In genomic region chr4:118039964-118040363, GRCm38 (mm10) we compare ENCODE assay signal across 20 mouse cellular contexts.
DNase-seq lines count a peak whose midpoint lies in the region; ATAC-seq lines count a peak whose summit lies in the region.
"Had no signal": no experiment of that assay in that cellular context is flagged by ENCODE, and none has a peak within 500 bp of the region (broad histone marks: within the 10 kb centered on the region; RNA-seq: fewer than 3 reads in every experiment).

No protein-coding gene starts in this region.

- no peak overlapping the region for H3K27ac ChIP-seq in hindbrain, embryonic 11.5 days (ENCODE audit: low read depth, low read length)
- H3K27ac ChIP-seq in hindbrain, embryonic 12.5 days: no peak overlapping the region
- H3K27ac ChIP-seq in midbrain, embryonic 11.5 days (ENCODE audit: low read depth, low read length): no peak overlapping the region
- H3K27ac ChIP-seq in midbrain, embryonic 15.5 days: no peak overlapping the region
- H3K27ac ChIP-seq in neural tube, embryonic 12.5 days: no peak overlapping the region
- no peak overlapping the region for H3K27ac ChIP-seq in neural tube, embryonic 15.5 days (replicated peaks)
- no peak overlapping the region for H3K27ac ChIP-seq in neural tube, embryonic 14.5 days (ENCODE audit: low read depth, low read length)
- H3K27ac ChIP-seq: embryonic facial prominence, embryonic 12.5 days; forebrain, embryonic 15.5 days; heart, embryonic 13.5 days; hindbrain, embryonic 15.5 days had no signal

- H3K36me3 ChIP-seq in hindbrain, embryonic 11.5 days (ENCODE audit: control insufficient read depth, insufficient read depth, low read length): no peaks in the 10 kb centered on the region
- no peaks in the 10 kb centered on the region for H3K36me3 ChIP-seq in hindbrain, embryonic 12.5 days
- H3K36me3 ChIP-seq in midbrain, embryonic 11.5 days (ENCODE audit: control insufficient read depth, insufficient read depth, low read length): no peaks in the 10 kb centered on the region
- no peaks in the 10 kb centered on the region for H3K36me3 ChIP-seq in midbrain, embryonic 15.5 days (replicated peaks)
- no peaks in the 10 kb centered on the region for H3K36me3 ChIP-seq in neural tube, embryonic 12.5 days
- H3K36me3 ChIP-seq in neural tube, embryonic 15.5 days: no peaks in the 10 kb centered on the region
- H3K36me3 ChIP-seq in neural tube, embryonic 14.5 days (ENCODE audit: control insufficient read depth, insufficient read depth, low read length): no peaks in the 10 kb centered on the region
- H3K36me3 ChIP-seq: embryonic facial prominence, embryonic 12.5 days; forebrain, embryonic 15.5 days; heart, embryonic 13.5 days; hindbrain, embryonic 15.5 days had no signal

- DNase-seq in hindbrain, embryonic 11.5 days (ENCODE audit: low spot score): no peak
- peak; percentile 10 for DNase-seq in midbrain, embryonic 11.5 days (ENCODE audit: low spot score, missing footprints)
- no peak for DNase-seq in frontal cortex, postnatal 36 days (ENCODE audit: low spot score in 2 of 2)
- DNase-seq: adrenal gland, postnatal 14 days; cerebellum, adult 11-12 months; cerebellum, adult 9-10 months; cerebellum, postnatal 25 days; heart, postnatal 36 days had no signal

- no peaks in the 10 kb centered on the region for H3K9me3 ChIP-seq in hindbrain, embryonic 11.5 days (ENCODE audit: control insufficient read depth, low read length)
- no peaks in the 10 kb centered on the region for H3K9me3 ChIP-seq in hindbrain, embryonic 12.5 days (replicated peaks)
- no peaks in the 10 kb centered on the region for H3K9me3 ChIP-seq in midbrain, embryonic 11.5 days (ENCODE audit: control insufficient read depth, low read length)
- no peaks in the 10 kb centered on the region for H3K9me3 ChIP-seq in midbrain, embryonic 15.5 days
- H3K9me3 ChIP-seq in neural tube, embryonic 12.5 days: no peaks in the 10 kb centered on the region
- no peaks in the 10 kb centered on the region for H3K9me3 ChIP-seq in neural tube, embryonic 15.5 days (replicated peaks)
- H3K9me3 ChIP-seq in neural tube, embryonic 14.5 days (ENCODE audit: control insufficient read depth, low read length): no peaks in the 10 kb centered on the region
- H3K9me3 ChIP-seq: embryonic facial prominence, embryonic 12.5 days; forebrain, embryonic 15.5 days; heart, embryonic 13.5 days; hindbrain, embryonic 15.5 days had no signal

- H3K9ac ChIP-seq in hindbrain, embryonic 11.5 days (ENCODE audit: low read depth, low read length): no peak overlapping the region
- H3K9ac ChIP-seq in hindbrain, embryonic 12.5 days: no peak overlapping the region
- H3K9ac ChIP-seq in midbrain, embryonic 11.5 days (ENCODE audit: low read length): no peak overlapping the region
- no peak overlapping the region for H3K9ac ChIP-seq in midbrain, embryonic 15.5 days
- no peak overlapping the region for H3K9ac ChIP-seq in neural tube, embryonic 12.5 days
- no peak overlapping the region for H3K9ac ChIP-seq in neural tube, embryonic 15.5 days (replicated peaks)
- H3K9ac ChIP-seq in neural tube, embryonic 14.5 days (replicated peaks; ENCODE audit: low read depth, low read length): no peak overlapping the region
- H3K9ac ChIP-seq: embryonic facial prominence, embryonic 12.5 days; forebrain, embryonic 15.5 days; heart, embryonic 13.5 days; hindbrain, embryonic 15.5 days had no signal

- ATAC-seq in hindbrain, embryonic 11.5 days (ENCODE audit: low FRiP score): 0 out of 2 replicates have a peak, but pooled peaks have one; percentile 25
- no peak for ATAC-seq in hindbrain, embryonic 12.5 days (ENCODE audit: low FRiP score)
- ATAC-seq in midbrain, embryonic 11.5 days (ENCODE audit: low FRiP score): no peak
- no peak for ATAC-seq in midbrain, embryonic 15.5 days (replicated peaks)
- peak; percentile 41; the same call in 1 of the 2 replicates for ATAC-seq in neural tube, embryonic 12.5 days (ENCODE audit: low FRiP score, low read depth)
- no peak for ATAC-seq in neural tube, embryonic 15.5 days (ENCODE audit: low FRiP score)
- ATAC-seq in neural tube, embryonic 14.5 days (ENCODE audit: low read depth): 0 out of 2 replicates have a peak, but pooled peaks have one; percentile 31
- ATAC-seq: activated CD4-positive, CD25-positive, alpha-beta regulatory T cell, adult 4 months; forebrain, embryonic 15.5 days; Patski had no signal

- H3K4me1 ChIP-seq in hindbrain, embryonic 11.5 days (replicated peaks; ENCODE audit: control insufficient read depth, insufficient read depth, low read length): peaks cover 9% of the 10 kb centered on the region; the same call in 1 of the 2 replicates
- H3K4me1 ChIP-seq in hindbrain, embryonic 12.5 days: peaks cover 27% of the 10 kb centered on the region
- H3K4me1 ChIP-seq in midbrain, embryonic 11.5 days (ENCODE audit: control insufficient read depth, insufficient read depth, low read length): no peaks in the 10 kb centered on the region; the same call in 1 of the 2 replicates
- H3K4me1 ChIP-seq in midbrain, embryonic 15.5 days: peaks cover 7% of the 10 kb centered on the region
- peaks cover 36% of the 10 kb centered on the region for H3K4me1 ChIP-seq in neural tube, embryonic 12.5 days
- peaks cover 24% of the 10 kb centered on the region for H3K4me1 ChIP-seq in neural tube, embryonic 15.5 days
- peaks cover 11% of the 10 kb centered on the region; the same call in 1 of the 2 replicates for H3K4me1 ChIP-seq in neural tube, embryonic 14.5 days (ENCODE audit: control insufficient read depth, insufficient read depth, low read length)

- 90% methylated on average over 5 of the region's 5 CpGs for WGBS in hindbrain, embryonic 11.5 days
- 89% methylated on average over 5 of the region's 5 CpGs for WGBS in hindbrain, embryonic 12.5 days
- 94% methylated on average over 5 of the region's 5 CpGs for WGBS in midbrain, embryonic 11.5 days
- 91% methylated on average over 5 of the region's 5 CpGs for WGBS in midbrain, embryonic 15.5 days
- WGBS in neural tube, embryonic 12.5 days: 83% methylated on average over 5 of the region's 5 CpGs
- 81% methylated on average over 5 of the region's 5 CpGs for WGBS in neural tube, embryonic 15.5 days
- WGBS in neural tube, embryonic 14.5 days: 85% methylated on average over 5 of the region's 5 CpGs

- H3K4me3 ChIP-seq in hindbrain, embryonic 11.5 days (ENCODE audit: low read depth, low read length): no peak overlapping the region
- no peak overlapping the region for H3K4me3 ChIP-seq in hindbrain, embryonic 12.5 days
- H3K4me3 ChIP-seq in midbrain, embryonic 11.5 days (ENCODE audit: low read depth, low read length): no peak overlapping the region
- no peak overlapping the region for H3K4me3 ChIP-seq in midbrain, embryonic 15.5 days
- no peak overlapping the region for H3K4me3 ChIP-seq in neural tube, embryonic 12.5 days
- no peak overlapping the region for H3K4me3 ChIP-seq in neural tube, embryonic 15.5 days (replicated peaks)
- H3K4me3 ChIP-seq in neural tube, embryonic 14.5 days (ENCODE audit: low read depth, low read length): no peak overlapping the region
- H3K4me3 ChIP-seq: embryonic facial prominence, embryonic 12.5 days; forebrain, embryonic 15.5 days; heart, embryonic 13.5 days; hindbrain, embryonic 15.5 days had no signal

- H3K27me3 ChIP-seq in hindbrain, embryonic 11.5 days (ENCODE audit: control insufficient read depth, insufficient read depth, low read length): no peaks in the 10 kb centered on the region
- H3K27me3 ChIP-seq in hindbrain, embryonic 12.5 days: no peaks in the 10 kb centered on the region
- no peaks in the 10 kb centered on the region for H3K27me3 ChIP-seq in midbrain, embryonic 11.5 days (ENCODE audit: control insufficient read depth, insufficient read depth, low read length)
- no peaks in the 10 kb centered on the region for H3K27me3 ChIP-seq in midbrain, embryonic 15.5 days (replicated peaks)
- H3K27me3 ChIP-seq in neural tube, embryonic 12.5 days (replicated peaks): 0 out of 2 replicates have a peak, but pooled peaks cover 6% of the 10 kb centered on the region
- H3K27me3 ChIP-seq in neural tube, embryonic 15.5 days (replicated peaks): no peaks in the 10 kb centered on the region
- no peaks in the 10 kb centered on the region for H3K27me3 ChIP-seq in neural tube, embryonic 14.5 days (ENCODE audit: control insufficient read depth, insufficient read depth, low read length)
- H3K27me3 ChIP-seq: CH12.LX; embryonic facial prominence, embryonic 12.5 days; forebrain, embryonic 15.5 days; heart, embryonic 13.5 days; hindbrain, embryonic 15.5 days; Patski had no signal

- H3K4me2 ChIP-seq in hindbrain, embryonic 11.5 days (replicated peaks; ENCODE audit: low read depth, low read length): no peak overlapping the region
- H3K4me2 ChIP-seq in hindbrain, embryonic 12.5 days (replicated peaks): no peak overlapping the region
- H3K4me2 ChIP-seq in midbrain, embryonic 11.5 days: no peak overlapping the region
- H3K4me2 ChIP-seq in midbrain, embryonic 15.5 days: no peak overlapping the region
- H3K4me2 ChIP-seq in neural tube, embryonic 12.5 days (replicated peaks): no peak overlapping the region
- H3K4me2 ChIP-seq in neural tube, embryonic 15.5 days: no peak overlapping the region
- no peak overlapping the region for H3K4me2 ChIP-seq in neural tube, embryonic 14.5 days (ENCODE audit: low read depth, low read length)
- H3K4me2 ChIP-seq: embryonic facial prominence, embryonic 12.5 days; forebrain, embryonic 15.5 days; heart, embryonic 13.5 days; hindbrain, embryonic 15.5 days had no signal

Comparison
In these comparisons a context has a peak if more than half of its experiments do, and no peak if none do; other contexts are left out.
1. ATAC-seq: peak in hindbrain, embryonic 11.5 days (single experiment), neural tube, embryonic 12.5 days (single experiment) and neural tube, embryonic 14.5 days (single experiment); none in hindbrain, embryonic 12.5 days (single experiment), midbrain, embryonic 11.5 days (single experiment), midbrain, embryonic 15.5 days (single experiment) and neural tube, embryonic 15.5 days (single experiment).